Mouse (Mus musculus) megakaryocyte, embryonic 14.5 days (primary cell): ENCODE results near the gene Tmem30a.

ENCODE experiments used
- FLI1 ChIP-seq: IDR thresholded peaks from 2 replicates; pipeline ENCODE4 v1.6.1; 2012; ENCODE audit warnings: low read length, inconsistent platforms, mixed read lengths
- GATA1 ChIP-seq: IDR thresholded peaks from 3 replicates; pipeline ENCODE4 v1.6.1; 2012; ENCODE audit warnings: mixed read lengths, low read length, inconsistent platforms, borderline replicate concordance

DNA sequence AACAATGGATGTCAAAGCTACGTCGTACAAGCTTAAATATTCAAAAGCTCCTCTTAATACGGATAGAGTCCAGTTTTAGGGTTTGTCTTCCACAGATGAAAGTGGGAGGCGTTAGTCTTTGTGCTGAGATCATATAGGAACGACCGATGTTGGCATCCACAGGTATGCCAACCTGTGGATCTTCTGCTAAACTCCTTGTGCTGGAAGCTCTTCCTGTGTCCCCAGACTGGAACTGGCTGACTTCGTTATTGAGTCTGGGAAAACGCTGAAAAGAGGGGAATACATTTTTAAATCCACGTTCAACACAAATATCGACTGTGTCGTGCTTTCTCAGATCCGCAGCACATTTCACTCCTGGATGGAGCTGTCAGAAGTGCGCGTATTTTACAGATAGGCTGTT lies 33.2 kb downstream of the Tmem30a start:
- no peak for TF ChIP-seq GATA1
- no peak for TF ChIP-seq FLI1
